Mouse (Mus musculus) kidney, adult 2 months (tissue): Measurements from ENCODE around the gene Cd300lg. TPM values are rescaled to one million over a fixed set of nuclear protein-coding genes. Genes with fewer than 3 reads are reported as not detected.

ENCODE experiments used
- DNase-seq: peaks from one replicate; pipeline ENCODE4 v3.0.0; 2021
- H3K27ac ChIP-seq: fragments of 200-500 bp; 2 replicates; pipeline ENCODE4 v1.5.1; 2012; ENCODE audit warnings: low read depth, low read length, control low read depth, inconsistent platforms; ENCODE audit not compliant: insufficient read depth
- H3K27me3 ChIP-seq: fragments of 200-500 bp; replicated peaks from 2 replicates; pipeline ENCODE4 v1.6.1; 2012; ENCODE audit warnings: mild to moderate bottlenecking, moderate library complexity, low read length, inconsistent platforms; ENCODE audit not compliant: control insufficient read depth, insufficient read depth
- H3K36me3 ChIP-seq: fragments of 200-500 bp; 2 replicates; pipeline ENCODE4 v1.6.1; 2012; ENCODE audit warnings: mild to moderate bottlenecking, moderate library complexity, low read length, inconsistent platforms; ENCODE audit not compliant: control insufficient read depth, insufficient read depth
- H3K4me1 ChIP-seq: fragments of 200-500 bp; 2 replicates; pipeline ENCODE4 v1.6.1; 2011; ENCODE audit warnings: low read length; ENCODE audit not compliant: control insufficient read depth, insufficient read depth
- H3K4me3 ChIP-seq: fragments of 200-500 bp; 2 replicates; pipeline ENCODE4 v1.5.1; 2011; ENCODE audit warnings: mild to moderate bottlenecking, low read depth, low read length, control low read depth; ENCODE audit not compliant: insufficient read depth
- CTCF ChIP-seq: fragments of 200-500 bp; conservative IDR thresholded peaks from 2 replicates; pipeline ENCODE4 v1.5.1; 2011; ENCODE audit warnings: low read depth, mild to moderate bottlenecking, control low read depth, low read length, moderate library complexity, mixed read lengths; ENCODE audit not compliant: insufficient read depth, insufficient read length
- POLR2A ChIP-seq: fragments of 200-500 bp; IDR thresholded peaks from one replicate; pipeline ENCODE4 v1.6.1; 2011; ENCODE audit warnings: low read depth, low read length, control low read depth
- WGBS: fragments of 180-500 bp; shearing (Covaris S2); methylation state at CpG from one replicate; pipeline ENCODE4 v1.1.7; 2018; 5-methylcytosine and 5-hydroxymethylcytosine counted together
- polyA plus RNA-seq: library from polyadenylated mRNA; depleted of rRNA; stranded (reverse); fragments of >200 nt; gene quantifications from 2 replicates; pipeline ENCODE4 v1.2.3, GENCODE M21; 2012

Gene Cd300lg
- polyA plus RNA-seq, 1 experiment = 67.1 TPM

DNA sequence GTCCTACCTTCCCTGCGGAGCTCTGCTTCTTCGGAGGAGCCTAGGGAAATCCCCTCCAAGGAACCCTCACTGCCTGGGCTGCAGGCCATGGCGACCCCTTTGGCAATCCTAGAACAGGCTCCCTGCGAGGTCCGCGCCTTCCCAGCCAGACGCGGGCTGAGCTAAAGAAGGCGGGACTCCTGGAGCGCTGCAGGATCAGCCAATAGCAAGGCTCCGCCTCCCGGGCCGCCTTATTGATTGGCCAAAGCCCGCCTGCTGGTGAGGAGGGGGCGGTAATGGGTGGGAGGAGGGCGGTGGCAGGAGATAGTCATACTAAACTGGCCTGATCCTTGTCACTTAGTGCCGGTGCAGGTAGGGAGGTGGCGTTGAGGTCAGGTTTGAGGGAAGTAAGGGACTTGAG lies 41.0 kb downstream of the Cd300lg start:
- DNase-seq = peak; percentile 56
- Histone ChIP-seq H3K4me1 (no peaks in the 10 kb centered on the region), H3K36me3 (no peaks in the 10 kb centered on the region), H3K4me3 (no peak overlapping the region), H3K27ac (no peak overlapping the region), H3K27me3 (no peaks in the 10 kb centered on the region)
- TF ChIP-seq POLR2A (no peak), CTCF (no peak)
- WGBS = 4% methylated on average over 18 of the region's 18 CpGs

DNA sequence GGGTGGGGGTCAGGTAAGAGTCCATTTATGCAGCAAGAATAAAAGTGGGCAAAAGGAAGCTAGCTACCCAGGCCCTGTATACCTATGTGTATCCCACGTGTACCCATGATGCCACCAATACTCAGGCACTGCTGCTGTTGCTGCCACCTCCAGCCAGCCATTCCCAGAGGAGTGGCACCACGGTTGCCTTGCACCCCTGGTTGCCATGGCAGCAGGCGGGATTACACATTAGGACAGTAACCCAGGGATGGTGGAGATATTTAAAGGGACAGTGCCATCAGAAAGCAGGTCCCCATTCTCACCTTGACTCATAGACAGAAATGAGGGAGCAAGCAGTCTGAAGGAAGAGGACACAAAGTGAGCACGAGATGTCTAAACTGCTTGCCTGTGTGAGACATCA lies 41.9 kb downstream of the Cd300lg start:
- H3K4me3 ChIP-seq = no peak overlapping the region
- H3K4me1 ChIP-seq = no peaks in the 10 kb centered on the region
- H3K36me3 ChIP-seq = no peaks in the 10 kb centered on the region
- 60% methylated on average over 4 of the region's 4 CpGs for WGBS
- H3K27ac ChIP-seq = no peak overlapping the region
- no peak for TF ChIP-seq CTCF
- TF ChIP-seq POLR2A = no peak
- no peaks in the 10 kb centered on the region for H3K27me3 ChIP-seq
- DNase-seq = no peak

DNA sequence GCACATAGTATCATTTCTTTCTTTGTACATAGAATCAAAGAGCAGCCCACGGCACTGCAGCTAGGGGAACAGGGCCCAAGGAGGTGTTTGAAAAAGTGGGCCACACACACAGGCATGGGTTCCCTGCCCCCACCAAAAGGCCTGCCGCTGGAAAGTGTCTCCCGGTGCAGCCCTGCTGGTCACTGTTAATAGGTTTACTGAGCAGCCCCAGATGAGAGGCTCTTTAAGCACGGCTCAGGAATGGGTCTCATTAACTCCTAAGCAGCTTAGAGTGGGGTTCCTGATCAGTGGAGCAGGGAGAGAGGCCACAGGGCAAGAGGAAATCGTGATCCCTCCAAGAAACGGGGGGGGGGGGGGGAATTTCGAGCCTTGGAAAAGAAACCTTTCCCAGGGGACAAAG lies 42.9 kb downstream of the Cd300lg start:
- no peak for TF ChIP-seq CTCF
- TF ChIP-seq POLR2A = no peak
- no peaks in the 10 kb centered on the region for H3K4me1 ChIP-seq
- DNase-seq = peak; percentile 20
- H3K36me3 ChIP-seq = no peaks in the 10 kb centered on the region
- no peak overlapping the region for H3K4me3 ChIP-seq
- no peaks in the 10 kb centered on the region for H3K27me3 ChIP-seq
- H3K27ac ChIP-seq = no peak overlapping the region
- WGBS = 25% methylated on average over 7 of the region's 7 CpGs

DNA sequence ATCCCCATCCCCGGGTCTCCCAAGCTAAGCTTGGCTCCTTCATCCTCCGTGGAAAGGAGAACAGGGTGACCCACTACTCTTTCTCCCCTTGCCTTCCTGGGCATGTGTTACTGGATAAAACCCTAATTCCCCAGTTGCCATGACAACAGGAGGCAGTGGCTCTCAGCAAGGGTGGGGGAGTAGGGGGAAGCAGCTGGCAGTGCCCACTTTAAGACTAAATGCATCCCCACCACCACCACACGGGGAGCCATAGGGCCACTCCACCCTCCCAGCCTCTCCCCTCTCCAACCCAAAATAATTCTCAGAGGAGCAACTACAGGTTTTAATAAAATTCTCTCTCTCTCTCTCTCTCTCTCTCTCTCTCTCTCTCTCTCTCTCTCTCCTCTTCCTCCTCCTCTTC lies 45.0 kb downstream of the Cd300lg start:
- Histone ChIP-seq H3K36me3 (no peaks in the 10 kb centered on the region), H3K4me3 (no peak overlapping the region), H3K27me3 (no peaks in the 10 kb centered on the region), H3K27ac (no peak overlapping the region), H3K4me1 (no peaks in the 10 kb centered on the region)
- no peak for DNase-seq
- no peak for TF ChIP-seq POLR2A
- no peak for TF ChIP-seq CTCF
- WGBS = 43% methylated on average over 3 of the region's 3 CpGs

DNA sequence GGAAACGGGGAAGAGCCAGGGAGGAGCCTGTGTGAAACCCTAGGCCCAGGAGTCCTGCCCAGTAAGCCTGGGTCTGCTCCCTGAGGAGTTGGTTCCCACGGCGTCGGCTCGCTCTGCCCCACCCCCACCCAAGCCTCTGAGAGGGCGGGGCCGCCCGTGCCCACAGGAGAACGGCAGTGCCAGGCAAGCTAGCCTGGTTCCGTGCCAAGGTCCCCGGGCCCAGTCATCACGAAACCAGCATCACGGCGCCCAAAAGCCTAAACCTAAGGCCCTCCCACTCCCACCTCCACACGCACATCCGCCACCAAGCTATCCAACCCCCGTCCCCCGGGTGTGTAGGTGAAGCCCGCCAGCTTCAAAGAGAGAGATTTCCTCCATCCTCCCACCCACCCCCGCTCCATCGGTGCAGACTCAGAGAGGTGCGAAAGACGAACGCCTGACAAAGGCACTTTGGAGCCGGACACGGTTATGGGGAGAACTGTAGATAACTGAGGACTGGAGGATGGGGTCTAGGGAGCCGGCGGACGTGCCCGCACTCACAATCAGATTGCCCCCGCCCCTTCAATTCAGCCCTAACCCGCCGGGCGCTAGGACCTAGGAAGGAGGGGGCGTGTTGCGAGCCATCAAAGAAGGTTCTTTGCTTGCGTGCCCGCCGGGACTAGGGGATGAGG lies 45.9 kb downstream of the Cd300lg start:
- Histone ChIP-seq H3K36me3 (no peaks in the 10 kb centered on the region), H3K4me3 (peak overlapping the region; percentile 77), H3K27me3 (no peaks in the 10 kb centered on the region), H3K27ac (0 out of 2 replicates have a peak overlapping the region, but pooled peaks have one; percentile 12), H3K4me1 (no peaks in the 10 kb centered on the region)
- peak; percentile 61 for DNase-seq
- no peak for TF ChIP-seq POLR2A
- TF ChIP-seq CTCF = no peak
- WGBS = 1% methylated on average over 38 of the region's 39 CpGs

DNA sequence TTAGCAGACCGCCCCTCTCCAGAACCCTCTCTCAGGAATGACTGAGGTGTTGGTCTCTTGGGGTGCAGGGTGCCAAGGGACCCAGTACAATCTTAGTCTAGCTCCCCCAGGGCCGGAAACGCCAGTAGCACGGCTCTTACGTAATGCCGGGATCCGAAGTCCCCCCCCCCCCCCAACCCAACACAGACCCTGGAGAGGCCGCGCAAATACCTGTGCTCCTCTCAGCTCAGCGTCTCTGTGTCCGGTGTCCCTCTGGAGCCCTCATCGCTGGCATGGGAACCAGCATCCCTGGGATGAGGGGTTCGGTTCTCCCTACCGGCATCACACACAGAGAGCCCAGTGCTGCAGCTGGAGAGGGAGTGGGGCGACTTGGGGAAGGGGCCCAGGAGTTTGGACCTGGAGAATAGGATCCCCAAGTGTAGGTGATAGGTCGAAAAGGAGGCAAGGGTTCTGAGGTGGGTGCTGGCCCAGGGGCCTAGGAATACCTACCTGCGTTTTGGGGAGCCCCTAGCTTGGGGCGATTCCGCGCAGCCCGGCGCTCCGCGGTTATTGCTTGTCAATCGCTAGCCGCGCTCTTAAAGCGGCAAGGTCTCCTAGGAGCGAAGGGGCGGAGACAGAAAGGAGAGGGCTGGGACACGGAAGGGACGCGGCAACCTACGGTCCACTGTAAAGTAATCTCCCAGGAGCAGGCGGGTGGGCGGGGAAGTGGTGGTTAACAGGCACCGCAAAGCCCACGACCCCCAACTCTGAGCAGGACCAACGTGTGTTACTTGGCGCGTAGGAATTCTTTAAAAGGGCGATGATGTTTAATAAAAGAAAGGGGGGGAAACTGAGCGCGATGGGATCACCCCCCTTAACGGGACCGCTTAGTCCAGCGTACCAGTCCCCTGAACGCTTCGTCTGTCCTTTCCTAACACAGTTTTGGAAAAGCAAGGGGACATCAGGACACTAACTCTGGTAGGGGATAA lies 46.9 kb downstream of the Cd300lg start, which contains the start of gene Mpp2:
Mpp2 (minus strand) TSS at position 585 of the 968 bp plus-strand sequence.
- DNase-seq = peak; percentile 66
- TF ChIP-seq POLR2A = no peak
- TF ChIP-seq CTCF = no peak
- peak within 1 kb of the TSS; percentile 77 for H3K4me3 ChIP-seq
- H3K4me1 ChIP-seq = no peaks in the 10 kb centered on the region
- no peaks in the 10 kb centered on the region for H3K36me3 ChIP-seq
- no peaks in the 10 kb centered on the region for H3K27me3 ChIP-seq
- WGBS = under 1% methylated on average over 49 of the region's 49 CpGs
- peak within 1 kb of the TSS; percentile 39; the same call in 1 of the 2 replicates for H3K27ac ChIP-seq

DNA sequence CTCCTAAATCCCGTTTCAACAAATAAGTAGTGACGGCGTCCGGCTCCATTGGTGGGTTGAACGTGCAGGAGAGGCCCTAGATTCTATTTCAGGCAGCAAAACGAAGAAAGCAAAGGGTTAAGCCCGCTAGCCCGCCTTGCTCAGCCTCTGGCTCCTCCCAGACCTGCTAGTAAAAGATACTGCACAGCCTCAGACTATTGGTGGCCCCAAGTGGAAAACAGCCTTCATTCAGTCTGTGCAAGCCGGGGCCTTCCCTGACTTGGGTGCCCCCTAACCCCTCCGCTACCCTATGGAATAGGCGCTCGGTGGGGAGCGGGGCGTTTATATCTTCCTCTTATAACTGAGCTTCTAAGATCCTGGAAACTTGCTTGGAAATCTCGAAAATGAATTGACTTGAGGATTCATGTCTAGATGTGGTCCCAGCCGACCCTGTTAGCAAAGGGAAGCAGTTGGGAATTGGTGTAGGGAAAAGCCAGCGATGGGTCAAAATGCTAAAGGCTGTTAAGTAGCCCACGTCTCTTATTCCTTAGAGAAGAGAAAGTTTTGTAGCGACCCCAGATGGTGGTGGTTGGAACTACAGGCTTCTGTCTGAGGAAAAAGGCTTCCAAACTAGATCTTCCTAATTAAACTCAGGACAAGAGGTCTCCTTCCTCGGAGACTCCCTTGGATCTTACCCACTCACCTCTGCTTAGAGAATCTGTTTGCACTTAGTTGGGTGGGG lies 47.9 kb downstream of the Cd300lg start:
- Histone ChIP-seq H3K4me3 (peak overlapping the region; percentile 77), H3K27ac (no peak overlapping the region), H3K36me3 (no peaks in the 10 kb centered on the region), H3K27me3 (no peaks in the 10 kb centered on the region), H3K4me1 (no peaks in the 10 kb centered on the region)
- DNase-seq = peak; percentile 46
- WGBS = 6% methylated on average over 20 of the region's 20 CpGs
- TF ChIP-seq CTCF (peak; percentile 37), POLR2A (no peak)
